Mouse (Mus musculus): ENCODE data around the gene 5730409E04Rik. TPM values are rescaled to one million over a fixed set of nuclear protein-coding genes. Genes with fewer than 3 reads are reported as not detected.

Gene 5730409E04Rik
- polyA plus RNA-seq, 1 experiment: 2.4 TPM

GRCm38 (mm10) chr4:126636330-126636729, 26.7 kb downstream of the 5730409E04Rik start:
- Histone ChIP-seq H3K79me2 (ENCODE audit: control insufficient read depth, insufficient read depth) (no peaks in the 10 kb centered on the region), H3K27me3 (ENCODE audit: control insufficient read depth, insufficient read depth, insufficient read length) (peaks cover 42% of the 10 kb centered on the region), H3K79me3 (ENCODE audit: low read depth) (no peaks in the 10 kb centered on the region), H3ac (ENCODE audit: control insufficient read depth, insufficient read length, low read depth) (no peak overlapping the region), H3K4me3 (ENCODE audit: insufficient read depth, poor library complexity, severe bottlenecking) (no peak overlapping the region), H3K36me3 (ENCODE audit: control insufficient read depth, insufficient read depth) (no peaks in the 10 kb centered on the region)
- TF ChIP-seq FOSL1 (IDR thresholded peaks at IDR 0.05; ENCODE audit: insufficient read depth, low read length, poor library complexity, severe bottlenecking) (no peak), USF1 (IDR thresholded peaks at IDR 0.05; ENCODE audit: low read depth) (no peak), MYOG (IDR thresholded peaks at IDR 0.05; ENCODE audit: control insufficient read depth, extremely low read depth, insufficient read length) (no peak), MAX (IDR thresholded peaks at IDR 0.05) (no peak), CEBPB (IDR thresholded peaks at IDR 0.05; ENCODE audit: low read depth) (no peak), CTCF (IDR thresholded peaks at IDR 0.05; ENCODE audit: control insufficient read depth, insufficient read depth, insufficient read length) (no peak), MYOD1 (IDR thresholded peaks at IDR 0.05; ENCODE audit: control insufficient read depth, insufficient read length, low read depth) (no peak)

GRCm38 (mm10) chr4:126637446-126637845, 27.8 kb downstream of the 5730409E04Rik start:
- Histone ChIP-seq H3K79me3 (ENCODE audit: low read depth) (no peaks in the 10 kb centered on the region), H3K36me3 (ENCODE audit: control insufficient read depth, insufficient read depth) (no peaks in the 10 kb centered on the region), H3K79me2 (ENCODE audit: control insufficient read depth, insufficient read depth) (no peaks in the 10 kb centered on the region), H3K27me3 (ENCODE audit: control insufficient read depth, insufficient read depth, insufficient read length) (peaks cover 52% of the 10 kb centered on the region), H3K4me3 (ENCODE audit: insufficient read depth, poor library complexity, severe bottlenecking) (no peak overlapping the region), H3ac (ENCODE audit: control insufficient read depth, insufficient read length, low read depth) (no peak overlapping the region)
- TF ChIP-seq MAX (IDR thresholded peaks at IDR 0.05) (no peak), MYOG (IDR thresholded peaks at IDR 0.05; ENCODE audit: control insufficient read depth, extremely low read depth, insufficient read length) (no peak), MYOD1 (IDR thresholded peaks at IDR 0.05; ENCODE audit: control insufficient read depth, insufficient read length, low read depth) (no peak), CEBPB (IDR thresholded peaks at IDR 0.05; ENCODE audit: low read depth) (no peak), FOSL1 (IDR thresholded peaks at IDR 0.05; ENCODE audit: insufficient read depth, low read length, poor library complexity, severe bottlenecking) (no peak), CTCF (IDR thresholded peaks at IDR 0.05; ENCODE audit: control insufficient read depth, insufficient read depth, insufficient read length) (no peak)

- no peaks in the 10 kb centered on the region for H3K79me3 ChIP-seq (ENCODE audit: low read depth)
- no peak overlapping the region for H3K4me3 ChIP-seq (ENCODE audit: insufficient read depth, poor library complexity, severe bottlenecking)
- H3K36me3 ChIP-seq (ENCODE audit: control insufficient read depth, insufficient read depth): no peaks in the 10 kb centered on the region
- H3ac ChIP-seq (ENCODE audit: control insufficient read depth, insufficient read length, low read depth): no peak overlapping the region
- H3K79me2 ChIP-seq (ENCODE audit: control insufficient read depth, insufficient read depth): no peaks in the 10 kb centered on the region
- TF ChIP-seq CEBPB (IDR thresholded peaks at IDR 0.05; ENCODE audit: low read depth) (no peak), MAX (IDR thresholded peaks at IDR 0.05) (no peak), FOSL1 (IDR thresholded peaks at IDR 0.05; ENCODE audit: insufficient read depth, low read length, poor library complexity, severe bottlenecking) (no peak), CTCF (IDR thresholded peaks at IDR 0.05; ENCODE audit: control insufficient read depth, insufficient read depth, insufficient read length) (no peak), USF1 (IDR thresholded peaks at IDR 0.05; ENCODE audit: low read depth) (no peak)
- H3K27me3 ChIP-seq (ENCODE audit: control insufficient read depth, insufficient read depth, insufficient read length): peaks cover 54% of the 10 kb centered on the region
Measured at GRCm38 (mm10) chr4:126639339-126639738, 29.7 kb downstream of the 5730409E04Rik start.

GRCm38 (mm10) chr4:126641901-126642300, 32.3 kb downstream of the 5730409E04Rik start:
- no peaks in the 10 kb centered on the region for H3K79me3 ChIP-seq (ENCODE audit: low read depth)
- no peak overlapping the region for H3K4me3 ChIP-seq (ENCODE audit: insufficient read depth, poor library complexity, severe bottlenecking)
- H3K36me3 ChIP-seq (ENCODE audit: control insufficient read depth, insufficient read depth): no peaks in the 10 kb centered on the region
- H3ac ChIP-seq (ENCODE audit: control insufficient read depth, insufficient read length, low read depth): no peak overlapping the region
- no peaks in the 10 kb centered on the region for H3K79me2 ChIP-seq (ENCODE audit: control insufficient read depth, insufficient read depth)
- peaks cover 42% of the 10 kb centered on the region for H3K27me3 ChIP-seq (ENCODE audit: control insufficient read depth, insufficient read depth, insufficient read length)
- TF ChIP-seq MYOG (IDR thresholded peaks at IDR 0.05; ENCODE audit: control insufficient read depth, extremely low read depth, insufficient read length): no peak
- TF ChIP-seq USF1 (IDR thresholded peaks at IDR 0.05; ENCODE audit: low read depth): no peak

- H3K27me3 ChIP-seq (ENCODE audit: control insufficient read depth, insufficient read depth, insufficient read length): peaks cover 45% of the 10 kb centered on the region
- no peaks in the 10 kb centered on the region for H3K79me2 ChIP-seq (ENCODE audit: control insufficient read depth, insufficient read depth)
- H3K79me3 ChIP-seq (ENCODE audit: low read depth): no peaks in the 10 kb centered on the region
- no peak overlapping the region for H3ac ChIP-seq (ENCODE audit: control insufficient read depth, insufficient read length, low read depth)
- no peaks in the 10 kb centered on the region for H3K36me3 ChIP-seq (ENCODE audit: control insufficient read depth, insufficient read depth)
- H3K4me3 ChIP-seq (ENCODE audit: insufficient read depth, poor library complexity, severe bottlenecking): no peak overlapping the region
- TF ChIP-seq MYOD1 (IDR thresholded peaks at IDR 0.05; ENCODE audit: control insufficient read depth, insufficient read length, low read depth) (no peak), MAX (IDR thresholded peaks at IDR 0.05) (no peak), CEBPB (IDR thresholded peaks at IDR 0.05; ENCODE audit: low read depth) (no peak), FOSL1 (IDR thresholded peaks at IDR 0.05; ENCODE audit: insufficient read depth, low read length, poor library complexity, severe bottlenecking) (no peak), CTCF (IDR thresholded peaks at IDR 0.05; ENCODE audit: control insufficient read depth, insufficient read depth, insufficient read length) (no peak), USF1 (IDR thresholded peaks at IDR 0.05; ENCODE audit: low read depth) (no peak), MYOG (IDR thresholded peaks at IDR 0.05; ENCODE audit: control insufficient read depth, extremely low read depth, insufficient read length) (no peak)
Measured at GRCm38 (mm10) chr4:126643815-126644214, 34.2 kb downstream of the 5730409E04Rik start.

- peaks cover 45% of the 10 kb centered on the region for H3K27me3 ChIP-seq (ENCODE audit: control insufficient read depth, insufficient read depth, insufficient read length)
- H3K79me2 ChIP-seq (ENCODE audit: control insufficient read depth, insufficient read depth): no peaks in the 10 kb centered on the region
- no peak overlapping the region for H3K4me3 ChIP-seq (ENCODE audit: insufficient read depth, poor library complexity, severe bottlenecking)
- no peaks in the 10 kb centered on the region for H3K36me3 ChIP-seq (ENCODE audit: control insufficient read depth, insufficient read depth)
- no peaks in the 10 kb centered on the region for H3K79me3 ChIP-seq (ENCODE audit: low read depth)
- no peak for TF ChIP-seq MAX (IDR thresholded peaks at IDR 0.05)
- no peak for TF ChIP-seq FOSL1 (IDR thresholded peaks at IDR 0.05; ENCODE audit: insufficient read depth, low read length, poor library complexity, severe bottlenecking)
- TF ChIP-seq CEBPB (IDR thresholded peaks at IDR 0.05; ENCODE audit: low read depth): no peak
- TF ChIP-seq MYOG (IDR thresholded peaks at IDR 0.05; ENCODE audit: control insufficient read depth, extremely low read depth, insufficient read length): no peak
- TF ChIP-seq USF1 (IDR thresholded peaks at IDR 0.05; ENCODE audit: low read depth): no peak
- no peak for TF ChIP-seq CTCF (IDR thresholded peaks at IDR 0.05; ENCODE audit: control insufficient read depth, insufficient read depth, insufficient read length)
- no peak for TF ChIP-seq MYOD1 (IDR thresholded peaks at IDR 0.05; ENCODE audit: control insufficient read depth, insufficient read length, low read depth)
- H3ac ChIP-seq (ENCODE audit: control insufficient read depth, insufficient read length, low read depth): no peak overlapping the region
Measured at GRCm38 (mm10) chr4:126644333-126644963, 34.8 kb downstream of the 5730409E04Rik start.
